Mouse (Mus musculus): ENCODE results near the gene Ina. TPM values are rescaled to one million over a fixed set of nuclear protein-coding genes. Genes with fewer than 3 reads are reported as not detected.

Gene Ina
- polyA plus RNA-seq, 1 experiment = 0.35 TPM

DNA sequence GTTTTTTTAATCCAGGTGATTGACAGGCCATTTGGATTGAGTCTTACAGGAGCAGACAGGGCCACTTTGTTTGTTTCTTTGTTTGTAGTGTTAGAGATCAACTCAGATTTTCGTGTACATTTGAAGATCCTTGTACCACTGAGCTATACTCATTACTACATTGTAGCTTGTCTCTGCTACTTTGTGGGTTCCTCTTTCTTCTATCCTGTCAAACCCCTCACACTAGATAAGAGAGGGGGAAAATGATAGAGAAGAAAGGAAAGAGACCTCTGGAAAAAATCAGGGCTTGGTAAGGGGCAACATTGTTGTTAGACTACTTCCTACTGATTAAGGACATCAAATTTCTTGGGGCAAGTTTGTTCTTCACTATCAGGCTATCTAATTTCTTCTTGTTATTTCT, 43.2 kb downstream of the Ina start:
- no peaks in the 10 kb centered on the region for H3K27me3 ChIP-seq (ENCODE audit: control insufficient read depth, insufficient read depth, low read length)
- H3K4me1 ChIP-seq (ENCODE audit: control insufficient read depth, insufficient read depth, low read length) = no peaks in the 10 kb centered on the region
- TF ChIP-seq POLR2A (IDR thresholded peaks at IDR 0.05; ENCODE audit: control insufficient read depth, low read depth, low read length) (no peak), CTCF (IDR thresholded peaks at IDR 0.05; ENCODE audit: control insufficient read depth, insufficient read depth, insufficient replicate concordance, low read depth, low read length) (no peak)
- H3K36me3 ChIP-seq (ENCODE audit: control insufficient read depth, insufficient read depth, low read length) = no peaks in the 10 kb centered on the region
- no peak overlapping the region for H3K4me3 ChIP-seq (ENCODE audit: control insufficient read depth, low read depth, low read length)
- no peak overlapping the region for H3K27ac ChIP-seq (ENCODE audit: control insufficient read depth, insufficient read depth, low read depth, low read length)

DNA sequence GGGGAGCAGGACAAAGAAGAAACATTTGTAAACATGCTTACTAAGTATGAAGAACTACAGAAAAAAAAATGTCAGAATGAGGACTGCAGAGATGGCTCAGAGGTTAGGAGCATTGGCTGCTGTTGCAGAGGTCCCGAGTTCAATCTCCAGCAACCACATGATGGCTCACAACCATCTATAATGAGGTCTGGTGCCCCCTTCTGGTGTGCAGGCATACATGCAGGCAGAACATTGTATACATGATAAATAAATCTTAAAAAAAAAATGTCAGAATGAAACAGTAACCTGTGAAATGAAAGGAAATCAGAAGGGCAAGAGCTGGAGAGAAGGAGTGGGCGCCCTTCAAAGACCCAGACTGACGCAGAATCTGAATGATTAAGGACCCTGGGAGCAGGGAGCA, 51.4 kb downstream of the Ina start:
- Histone ChIP-seq H3K27me3 (ENCODE audit: control insufficient read depth, insufficient read depth, low read length) (no peaks in the 10 kb centered on the region), H3K36me3 (ENCODE audit: control insufficient read depth, insufficient read depth, low read length) (no peaks in the 10 kb centered on the region), H3K4me3 (ENCODE audit: control insufficient read depth, low read depth, low read length) (no peak overlapping the region), H3K27ac (ENCODE audit: control insufficient read depth, insufficient read depth, low read depth, low read length) (no peak overlapping the region), H3K4me1 (ENCODE audit: control insufficient read depth, insufficient read depth, low read length) (peaks cover 2% of the 10 kb centered on the region; the same call in 1 of the 2 replicates)
- TF ChIP-seq POLR2A (IDR thresholded peaks at IDR 0.05; ENCODE audit: control insufficient read depth, low read depth, low read length) (no peak), CTCF (IDR thresholded peaks at IDR 0.05; ENCODE audit: control insufficient read depth, insufficient read depth, insufficient replicate concordance, low read depth, low read length) (no peak)

DNA sequence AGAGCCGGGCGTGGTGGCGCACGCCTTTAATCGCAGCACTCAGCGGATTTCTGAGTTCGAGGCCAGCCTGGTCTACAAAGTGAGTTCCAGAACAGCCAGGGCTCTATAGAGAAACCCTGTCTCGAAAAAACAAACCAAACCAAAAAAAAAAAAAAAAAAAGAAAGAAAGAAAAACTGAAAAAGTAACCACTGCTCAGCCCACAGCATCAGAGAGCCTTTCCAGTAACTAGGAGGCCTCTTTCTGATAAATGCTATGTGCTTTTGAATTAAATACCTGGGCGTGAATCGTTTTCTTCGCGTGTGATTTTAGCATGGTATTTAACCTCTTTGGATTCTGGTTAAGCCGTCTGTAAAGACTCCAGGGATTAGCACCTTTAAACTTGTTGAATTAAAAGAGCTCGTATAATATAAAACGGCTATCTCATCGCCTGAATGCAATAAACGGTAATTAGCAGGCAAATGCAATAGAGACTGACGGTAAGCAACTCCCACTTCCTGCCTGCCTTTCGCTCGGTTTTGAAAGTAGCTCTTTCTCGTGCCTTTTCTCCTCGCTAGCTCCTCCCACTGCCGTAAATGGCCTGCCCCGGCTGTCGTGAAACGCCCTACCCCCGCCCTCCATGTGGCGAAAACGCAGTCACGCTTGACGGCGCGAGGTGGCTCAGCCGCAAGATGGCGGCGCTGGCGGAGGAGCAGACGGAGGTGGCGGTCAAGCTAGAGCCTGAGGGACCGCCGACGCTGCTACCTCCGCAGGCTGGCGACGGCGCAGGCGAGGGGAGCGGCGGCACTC, 52.8 kb downstream of the Ina start, which contains the start of gene Taf5:
Gene Taf5 (plus strand): TSS at position 651 of the 787 bp plus-strand sequence.
- peak within 1 kb of the TSS; percentile 74 for H3K27ac ChIP-seq (ENCODE audit: control insufficient read depth, insufficient read depth, low read depth, low read length)
- TF ChIP-seq CTCF (IDR thresholded peaks at IDR 0.05; ENCODE audit: control insufficient read depth, insufficient read depth, insufficient replicate concordance, low read depth, low read length) = no peak
- TF ChIP-seq POLR2A (IDR thresholded peaks at IDR 0.05; ENCODE audit: control insufficient read depth, low read depth, low read length) = peak; percentile 99
- peak within 1 kb of the TSS; percentile 93 for H3K4me3 ChIP-seq (ENCODE audit: control insufficient read depth, low read depth, low read length)
- no peaks in the 10 kb centered on the region for H3K36me3 ChIP-seq (ENCODE audit: control insufficient read depth, insufficient read depth, low read length)
- peaks cover 2% of the 10 kb centered on the region; the same call in 1 of the 2 replicates for H3K4me1 ChIP-seq (ENCODE audit: control insufficient read depth, insufficient read depth, low read length)
- H3K27me3 ChIP-seq (ENCODE audit: control insufficient read depth, insufficient read depth, low read length) = no peaks in the 10 kb centered on the region

DNA sequence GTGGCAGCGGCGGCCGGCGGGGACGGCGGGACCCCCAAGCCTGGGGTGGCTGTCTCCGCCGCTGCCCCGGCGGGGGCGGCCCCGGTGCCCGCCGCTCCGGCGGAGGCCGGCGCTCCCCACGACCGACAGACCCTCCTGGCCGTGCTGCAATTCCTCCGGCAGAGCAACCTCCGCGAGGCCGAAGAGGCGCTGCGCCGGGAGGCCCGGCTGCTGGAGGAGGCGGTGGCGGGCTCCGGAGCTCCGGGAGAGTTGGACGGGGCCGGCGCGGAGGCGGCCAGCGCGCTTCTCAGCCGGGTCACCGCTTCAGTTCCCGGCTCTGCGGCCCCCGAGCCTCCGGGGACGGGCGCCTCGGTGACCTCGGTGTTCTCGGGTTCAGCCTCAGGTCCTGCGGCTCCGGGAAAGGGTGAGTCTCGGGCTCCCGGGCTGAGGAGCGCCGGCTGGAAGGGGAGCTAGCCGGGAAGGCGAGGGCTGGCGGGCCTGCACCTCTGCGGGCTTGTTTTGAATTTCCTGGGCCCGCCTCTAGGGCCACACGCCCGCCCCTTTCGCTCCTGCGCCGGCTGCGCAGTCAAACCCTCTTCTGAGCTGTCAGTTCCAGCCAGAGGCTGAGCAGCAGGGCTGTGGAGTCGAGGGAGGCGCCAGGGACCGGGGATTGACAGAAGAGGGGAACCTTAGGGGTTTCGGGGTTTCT, 53.6 kb downstream of the Ina start:
- Histone ChIP-seq H3K27ac (ENCODE audit: control insufficient read depth, insufficient read depth, low read depth, low read length) (peak overlapping the region; percentile 74), H3K36me3 (ENCODE audit: control insufficient read depth, insufficient read depth, low read length) (no peaks in the 10 kb centered on the region), H3K4me1 (ENCODE audit: control insufficient read depth, insufficient read depth, low read length) (peaks cover 2% of the 10 kb centered on the region; the same call in 1 of the 2 replicates), H3K4me3 (ENCODE audit: control insufficient read depth, low read depth, low read length) (peak overlapping the region; percentile 93), H3K27me3 (ENCODE audit: control insufficient read depth, insufficient read depth, low read length) (no peaks in the 10 kb centered on the region)
- 0 out of 2 replicates have a peak, but pooled peaks have one; percentile 41 for TF ChIP-seq POLR2A (IDR thresholded peaks at IDR 0.05; ENCODE audit: control insufficient read depth, low read depth, low read length)
- no peak for TF ChIP-seq CTCF (IDR thresholded peaks at IDR 0.05; ENCODE audit: control insufficient read depth, insufficient read depth, insufficient replicate concordance, low read depth, low read length)

Other genes with a start within 250 kb of the Ina start
- gene Nt5c2, start 455 bp downstream of the Ina start, polyA plus RNA-seq (2012; rRNA removed) = 38.0 and 38.6 TPM in 2 replicates
- gene Pcgf6, start 36.2 kb downstream of the Ina start, polyA plus RNA-seq (2012; rRNA removed) = 31.8 and 31.9 TPM in 2 replicates
- 4.4 and 4.9 TPM in 2 replicates for gene Taf5, start 53.0 kb downstream of the Ina start, polyA plus RNA-seq (2012; rRNA removed)
- gene Usmg5, start 75.9 kb downstream of the Ina start, polyA plus RNA-seq (2012; rRNA removed) = 104 and 138 TPM in 2 replicates
- gene Pdcd11, start 76.1 kb downstream of the Ina start, polyA plus RNA-seq (2012; rRNA removed) = 6.6 and 6.8 TPM in 2 replicates
- 2.7 and 4.1 TPM in 2 replicates for gene Calhm2, start 123.6 kb downstream of the Ina start, polyA plus RNA-seq (2012; rRNA removed)
- not detected in 2 replicates for gene Calhm1, start 129.6 kb downstream of the Ina start, polyA plus RNA-seq (2012; rRNA removed)
- gene Calhm3, start 143.1 kb downstream of the Ina start, polyA plus RNA-seq (2012; rRNA removed) = 0.30 TPM in 1 of 2 replicates, not detected in the other
- 37.0 and 42.7 TPM in 2 replicates for gene Neurl1a, start 164.1 kb downstream of the Ina start, polyA plus RNA-seq (2012; rRNA removed)